Mouse (Mus musculus) limb, embryonic 14.5 days (tissue): Measurements from ENCODE around the gene Fars2. TPM values are rescaled to one million over a fixed set of nuclear protein-coding genes. Genes with fewer than 3 reads are reported as not detected.

ENCODE experiments used
- ATAC-seq: fragments of 200-750 bp; cut with Nextera tagmentation; 2 replicates; pipeline ENCODE4 v1.8.0; 2017; ENCODE audit warnings: low read depth, moderate number of reproducible peaks, moderate TSS enrichment; ENCODE audit not compliant: low FRiP score
- DNase-seq: peaks from one replicate; pipeline ENCODE4 v3.0.0-alpha.2; 2015; ENCODE audit warnings: low spot score
- H3K27ac ChIP-seq: fragments of 300-500 bp; sonication (generic); replicated peaks from 2 replicates; pipeline ENCODE4 v1.5.1; 2014; ENCODE audit warnings: low read depth, mild to moderate bottlenecking, low read length, moderate library complexity, mixed read lengths
- H3K27me3 ChIP-seq: fragments of 300-500 bp; sonication (generic); 2 replicates; pipeline ENCODE4 v1.6.1; 2014; ENCODE audit warnings: low read length, mixed read lengths; ENCODE audit not compliant: control insufficient read depth, insufficient read depth
- H3K36me3 ChIP-seq: fragments of 300-500 bp; sonication (generic); 2 replicates; pipeline ENCODE4 v1.6.1; 2014; ENCODE audit warnings: mild to moderate bottlenecking, low read length, moderate library complexity, mixed read lengths; ENCODE audit not compliant: control insufficient read depth, insufficient read depth
- H3K4me1 ChIP-seq: fragments of 300-500 bp; sonication (generic); 2 replicates; pipeline ENCODE4 v1.6.1; 2014; ENCODE audit warnings: antibody characterized with exemption, low read length, mixed read lengths; ENCODE audit not compliant: control insufficient read depth, insufficient read depth
- H3K4me2 ChIP-seq: fragments of 300-500 bp; sonication (generic); replicated peaks from 2 replicates; pipeline ENCODE4 v1.6.1; 2014; ENCODE audit warnings: low read depth, mild to moderate bottlenecking, low read length, moderate library complexity; ENCODE audit not compliant: severe bottlenecking
- H3K4me3 ChIP-seq: fragments of 300-500 bp; sonication (generic); replicated peaks from 2 replicates; pipeline ENCODE4 v1.5.1; 2014; ENCODE audit warnings: low read length
- H3K9ac ChIP-seq: fragments of 300-500 bp; sonication (generic); 2 replicates; pipeline ENCODE4 v1.6.1; 2014; ENCODE audit warnings: mild to moderate bottlenecking, low read depth, low read length, moderate library complexity; ENCODE audit not compliant: severe bottlenecking
- H3K9me3 ChIP-seq: fragments of 300-500 bp; sonication (generic); 2 replicates; pipeline ENCODE4 v1.6.1; 2016; ENCODE audit warnings: low read length; ENCODE audit not compliant: control insufficient read depth
- POLR2A ChIP-seq: fragments of 200-500 bp; IDR thresholded peaks from 2 replicates; pipeline ENCODE4 v1.8.0; 2012; ENCODE audit warnings: inconsistent platforms, mild to moderate bottlenecking, moderate library complexity, borderline replicate concordance; ENCODE audit not compliant: insufficient read depth, insufficient read length; ENCODE audit errors: extremely low read depth
- WGBS: fragments of 180-500 bp; shearing (Covaris S2); extraction: QIAGEN DNeasy Blood & Tissue Kit; methylation state at CpG from one replicate; pipeline ENCODE4 v1.1.7; 2014; 5-methylcytosine and 5-hydroxymethylcytosine counted together
- polyA plus RNA-seq, 2 experiments: library from polyadenylated mRNA; depleted of rRNA in 1 of 2; stranded (reverse) in 1 of 2; unstranded in 1 of 2; fragments of >200 nt; fragmentation: Nextera tagmentation in 1 of 2; extraction: Ambion mirVana in 1 of 2; gene quantifications; 2 replicates each; pipeline versions ENCODE4 v1.2.1 to v1.2.3; 2012 to 2014

Gene Fars2
- polyA plus RNA-seq, 2 experiments: 27.6 to 35.2 TPM

GRCm38 (mm10) chr13:36484391-36484790 lies 367.2 kb downstream of the Fars2 start:
- ATAC-seq: no peak

DNA sequence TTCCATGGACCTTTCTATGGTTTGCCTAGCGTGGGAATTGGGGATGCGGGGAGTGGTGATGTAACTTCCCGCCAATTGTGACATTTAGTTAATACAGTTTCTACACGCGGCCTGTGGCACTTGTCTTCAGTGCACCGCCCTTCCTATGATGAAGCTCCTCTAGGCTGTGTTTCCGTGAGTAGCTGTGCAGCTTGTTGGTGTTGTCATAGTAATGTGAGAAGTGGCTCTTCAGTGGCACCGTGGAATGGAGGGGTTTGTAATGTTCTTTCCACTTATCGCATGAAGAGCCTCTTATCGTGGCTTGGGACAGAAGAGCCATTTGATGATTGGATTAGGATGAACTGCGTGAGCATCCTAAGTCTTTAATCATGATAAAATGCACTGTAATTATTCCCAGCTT lies 369.5 kb downstream of the Fars2 start:
- no peak for TF ChIP-seq POLR2A
- no peaks in the 10 kb centered on the region for H3K27me3 ChIP-seq
- no peak overlapping the region for H3K27ac ChIP-seq
- no peak overlapping the region for H3K9ac ChIP-seq
- 93% methylated on average over 11 of the region's 11 CpGs for WGBS
- ATAC-seq: no peak
- H3K4me2 ChIP-seq: no peak overlapping the region
- H3K4me1 ChIP-seq: no peaks in the 10 kb centered on the region
- no peak overlapping the region for H3K4me3 ChIP-seq
- no peaks in the 10 kb centered on the region for H3K9me3 ChIP-seq
- no peaks in the 10 kb centered on the region for H3K36me3 ChIP-seq
- DNase-seq: no peak

More at GRCm38 (mm10) chr13:36484391-36484790, 367.2 kb downstream of the Fars2 start:
- Histone ChIP-seq H3K27me3 (no peaks in the 10 kb centered on the region), H3K4me3 (no peak overlapping the region), H3K27ac (no peak overlapping the region), H3K9ac (no peak overlapping the region), H3K9me3 (no peaks in the 10 kb centered on the region), H3K36me3 (no peaks in the 10 kb centered on the region), H3K4me2 (no peak overlapping the region), H3K4me1 (no peaks in the 10 kb centered on the region)
- WGBS: 94% methylated on average over 2 of the region's 2 CpGs
- no peak for DNase-seq
- TF ChIP-seq POLR2A: no peak

DNA sequence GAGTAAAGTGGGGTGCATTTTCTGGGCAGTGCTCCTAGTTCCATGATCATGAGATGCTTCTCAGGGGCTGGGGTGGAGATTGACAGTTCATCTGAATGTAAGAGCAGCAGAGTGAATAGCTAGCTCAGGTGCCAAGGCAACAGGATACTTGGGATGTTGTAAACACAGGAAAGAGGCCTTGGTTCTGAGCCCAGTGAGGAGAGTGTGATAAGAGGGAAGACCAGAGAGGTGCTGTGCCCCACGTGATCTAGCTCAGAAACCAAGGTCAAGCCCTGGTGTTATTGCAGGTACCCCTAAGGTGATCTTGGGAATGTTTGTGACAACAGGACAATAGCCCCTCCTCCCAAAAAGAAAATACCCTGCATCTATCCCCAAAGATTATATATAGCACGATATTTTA lies 372.2 kb downstream of the Fars2 start:
- no peak for TF ChIP-seq POLR2A
- no peaks in the 10 kb centered on the region for H3K36me3 ChIP-seq
- DNase-seq (no peak), ATAC-seq (no peak)
- WGBS: 75% methylated on average over 2 of the region's 2 CpGs
- H3K4me3 ChIP-seq: no peak overlapping the region
- H3K27me3 ChIP-seq: no peaks in the 10 kb centered on the region
- no peaks in the 10 kb centered on the region for H3K4me1 ChIP-seq
- H3K4me2 ChIP-seq: no peak overlapping the region
- no peak overlapping the region for H3K9ac ChIP-seq
- no peaks in the 10 kb centered on the region for H3K9me3 ChIP-seq
- no peak overlapping the region for H3K27ac ChIP-seq

- Histone ChIP-seq H3K27me3 (no peaks in the 10 kb centered on the region), H3K4me1 (no peaks in the 10 kb centered on the region), H3K36me3 (no peaks in the 10 kb centered on the region), H3K9me3 (no peaks in the 10 kb centered on the region), H3K4me2 (no peak overlapping the region), H3K9ac (no peak overlapping the region), H3K4me3 (no peak overlapping the region), H3K27ac (no peak overlapping the region)
- TF ChIP-seq POLR2A: no peak
- WGBS: 53% methylated on average over 7 of the region's 7 CpGs
- ATAC-seq (no peak), DNase-seq (peak; percentile 3)
Observed at GRCm38 (mm10) chr13:36490612-36491011, 373.4 kb downstream of the Fars2 start.

DNA sequence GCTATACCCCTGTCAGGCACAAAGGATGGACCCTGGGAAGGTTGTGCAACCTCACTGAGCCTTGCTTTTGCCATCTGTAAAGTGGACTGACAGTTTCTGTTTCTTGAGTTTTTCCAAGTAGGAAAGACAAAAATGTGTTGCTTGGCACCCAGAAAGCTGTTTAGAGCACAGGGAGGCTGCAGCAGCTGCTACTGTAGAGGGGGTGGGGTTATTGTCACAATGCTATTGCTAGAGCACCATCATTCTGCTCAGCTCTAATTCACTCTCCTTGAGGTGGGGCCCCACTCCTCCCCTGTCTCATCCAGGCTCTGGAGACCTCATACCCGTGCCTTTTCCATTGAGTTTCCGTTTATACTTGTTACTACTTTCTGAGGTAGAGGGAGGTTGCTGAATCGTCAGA lies 375.2 kb downstream of the Fars2 start:
- Histone ChIP-seq H3K9me3 (no peaks in the 10 kb centered on the region), H3K9ac (no peak overlapping the region), H3K36me3 (no peaks in the 10 kb centered on the region), H3K27me3 (no peaks in the 10 kb centered on the region), H3K4me3 (no peak overlapping the region), H3K4me1 (no peaks in the 10 kb centered on the region), H3K27ac (no peak overlapping the region), H3K4me2 (no peak overlapping the region)
- no peak for TF ChIP-seq POLR2A
- ATAC-seq (no peak), DNase-seq (no peak)
- 73% methylated on average over 3 of the region's 3 CpGs for WGBS

DNA sequence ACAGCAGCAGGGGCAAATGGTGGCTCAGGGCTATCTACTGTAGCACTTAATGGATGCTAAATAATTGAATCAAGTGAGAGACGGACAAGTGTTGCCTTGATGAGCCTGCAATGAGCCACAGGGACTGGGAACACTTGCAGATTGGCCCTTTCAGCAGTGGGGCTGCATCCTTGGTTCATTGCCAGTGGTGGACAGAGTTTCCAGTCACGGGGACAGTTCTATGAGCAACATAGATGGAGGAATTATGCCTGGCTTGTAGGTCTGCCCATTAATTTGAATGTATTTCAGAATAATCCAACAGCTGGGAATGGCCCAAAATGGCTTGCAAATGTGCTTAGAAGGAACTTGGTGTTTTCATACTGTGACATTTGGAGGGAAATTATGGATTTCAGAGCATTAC lies 376.1 kb downstream of the Fars2 start:
- Histone ChIP-seq H3K27ac (no peak overlapping the region), H3K9ac (no peak overlapping the region), H3K4me3 (no peak overlapping the region), H3K9me3 (no peaks in the 10 kb centered on the region), H3K36me3 (no peaks in the 10 kb centered on the region), H3K4me1 (no peaks in the 10 kb centered on the region), H3K4me2 (no peak overlapping the region), H3K27me3 (no peaks in the 10 kb centered on the region)
- TF ChIP-seq POLR2A: no peak
- ATAC-seq: no peak
- no peak for DNase-seq
- WGBS: 53% methylated on average over 2 of the region's 2 CpGs
